Mouse (Mus musculus) liver, embryonic 16.5 days (tissue): Measurements from ENCODE around the gene Capzb. TPM values are rescaled to one million over a fixed set of nuclear protein-coding genes. Genes with fewer than 3 reads are reported as not detected.

Experiments used
- ATAC-seq: fragments of 200-750 bp; cut with Nextera tagmentation; 2 replicates; pipeline ENCODE4 v1.8.0; 2017; ENCODE audit warnings: low read depth, mild to moderate bottlenecking, moderate number of reproducible peaks, moderate library complexity
- H3K27ac ChIP-seq: fragments of 300-500 bp; sonication (generic); 2 replicates; pipeline ENCODE4 v1.5.1; 2014; ENCODE audit warnings: mild to moderate bottlenecking, low read length
- H3K27me3 ChIP-seq: fragments of 300-500 bp; sonication (generic); 2 replicates; pipeline ENCODE4 v1.6.1; 2014; ENCODE audit warnings: low read depth, low read length, mixed read lengths; ENCODE audit not compliant: control insufficient read depth, insufficient read depth
- H3K36me3 ChIP-seq: fragments of 300-500 bp; sonication (generic); 2 replicates; pipeline ENCODE4 v1.6.1; 2014; ENCODE audit warnings: mild to moderate bottlenecking; ENCODE audit not compliant: control insufficient read depth, insufficient read depth
- H3K4me1 ChIP-seq: fragments of 300-500 bp; sonication (generic); 2 replicates; pipeline ENCODE4 v1.6.1; 2014; ENCODE audit warnings: low read depth, low read length, mixed read lengths; ENCODE audit not compliant: control insufficient read depth
- H3K4me2 ChIP-seq: fragments of 300-500 bp; sonication (generic); 2 replicates; pipeline ENCODE4 v1.6.1; 2014; ENCODE audit warnings: low read depth, low read length, mixed read lengths
- H3K4me3 ChIP-seq: fragments of 300-500 bp; sonication (generic); 2 replicates; pipeline ENCODE4 v1.5.1; 2014; ENCODE audit warnings: low read depth, mild to moderate bottlenecking, low read length
- H3K9ac ChIP-seq: fragments of 300-500 bp; sonication (generic); 2 replicates; pipeline ENCODE4 v1.6.1; 2014; ENCODE audit warnings: low read depth, low read length
- H3K9me3 ChIP-seq: fragments of 300-500 bp; sonication (generic); replicated peaks from 2 replicates; pipeline ENCODE4 v1.6.1; 2016; ENCODE audit warnings: low read length; ENCODE audit not compliant: control insufficient read depth
- WGBS: fragments of 180-500 bp; shearing (Covaris S2); extraction: QIAGEN DNeasy Blood & Tissue Kit; methylation state at CpG from one replicate; pipeline ENCODE4 v1.1.7; 2014; ENCODE audit not compliant: insufficient replicate concordance; 5-methylcytosine and 5-hydroxymethylcytosine counted together
- polyA plus RNA-seq: library from polyadenylated mRNA; unstranded; fragments of >200 nt; fragmentation: Nextera tagmentation; extraction: Ambion mirVana; gene quantifications from 2 replicates; pipeline ENCODE4 v1.2.1, GENCODE M21; 2015

The Capzb gene
- polyA plus RNA-seq, 1 experiment from 2014 or later: 135 TPM

GRCm38 (mm10) chr4:139272951-139273680 lies 80.4 kb downstream of the Capzb start:
- Histone ChIP-seq H3K4me1 (no peaks in the 10 kb centered on the region), H3K27ac (no peak overlapping the region), H3K4me3 (no peak overlapping the region), H3K9ac (no peak overlapping the region), H3K36me3 (no peaks in the 10 kb centered on the region), H3K4me2 (no peak overlapping the region), H3K27me3 (no peaks in the 10 kb centered on the region), H3K9me3 (no peaks in the 10 kb centered on the region)
- 76% methylated on average over 10 of the region's 10 CpGs for WGBS
- no peak for ATAC-seq

- H3K4me3 ChIP-seq: no peak overlapping the region
- H3K27ac ChIP-seq: no peak overlapping the region
- no peaks in the 10 kb centered on the region for H3K36me3 ChIP-seq
- ATAC-seq: no peak
- no peaks in the 10 kb centered on the region for H3K9me3 ChIP-seq
- 72% methylated on average over 7 of the region's 7 CpGs for WGBS
- H3K27me3 ChIP-seq: no peaks in the 10 kb centered on the region
- H3K4me1 ChIP-seq: no peaks in the 10 kb centered on the region
- H3K9ac ChIP-seq: no peak overlapping the region
- no peak overlapping the region for H3K4me2 ChIP-seq
These were observed 81.9 kb downstream of the Capzb start for GRCm38 (mm10) chr4:139274573-139274972.

- ATAC-seq: no peak
- Histone ChIP-seq H3K9me3 (no peaks in the 10 kb centered on the region), H3K4me1 (no peaks in the 10 kb centered on the region), H3K27me3 (no peaks in the 10 kb centered on the region), H3K36me3 (no peaks in the 10 kb centered on the region), H3K27ac (no peak overlapping the region), H3K4me2 (no peak overlapping the region), H3K9ac (no peak overlapping the region), H3K4me3 (no peak overlapping the region)
- WGBS: 80% methylated on average over 7 of the region's 7 CpGs
These were observed 83.7 kb downstream of the Capzb start for GRCm38 (mm10) chr4:139276411-139276810.

GRCm38 (mm10) chr4:139280530-139280929 lies 87.8 kb downstream of the Capzb start:
- WGBS: 87% methylated on average over 12 of the region's 12 CpGs
- Histone ChIP-seq H3K9me3 (no peaks in the 10 kb centered on the region), H3K4me2 (no peak overlapping the region), H3K4me1 (no peaks in the 10 kb centered on the region), H3K4me3 (no peak overlapping the region), H3K27me3 (no peaks in the 10 kb centered on the region), H3K36me3 (peaks cover 7% of the 10 kb centered on the region; the same call in 1 of the 2 replicates), H3K9ac (no peak overlapping the region), H3K27ac (no peak overlapping the region)
- no peak for ATAC-seq

GRCm38 (mm10) chr4:139281791-139282345 lies 89.2 kb downstream of the Capzb start:
- ATAC-seq: no peak
- no peak overlapping the region for H3K4me3 ChIP-seq
- no peaks in the 10 kb centered on the region for H3K4me1 ChIP-seq
- peaks cover 7% of the 10 kb centered on the region; the same call in 1 of the 2 replicates for H3K36me3 ChIP-seq
- H3K27ac ChIP-seq: no peak overlapping the region
- H3K9ac ChIP-seq: no peak overlapping the region
- WGBS: 81% methylated on average over 16 of the region's 16 CpGs
- H3K9me3 ChIP-seq: no peaks in the 10 kb centered on the region
- no peaks in the 10 kb centered on the region for H3K27me3 ChIP-seq
- no peak overlapping the region for H3K4me2 ChIP-seq

- Histone ChIP-seq H3K9me3 (no peaks in the 10 kb centered on the region), H3K27me3 (no peaks in the 10 kb centered on the region), H3K9ac (no peak overlapping the region), H3K4me2 (no peak overlapping the region), H3K27ac (no peak overlapping the region), H3K36me3 (peaks cover 7% of the 10 kb centered on the region), H3K4me3 (no peak overlapping the region), H3K4me1 (no peaks in the 10 kb centered on the region)
- 67% methylated on average over 6 of the region's 6 CpGs for WGBS
- no peak for ATAC-seq
These were observed 90.3 kb downstream of the Capzb start for GRCm38 (mm10) chr4:139282955-139283417.

- no peak for ATAC-seq
- no peaks in the 10 kb centered on the region for H3K4me1 ChIP-seq
- peaks cover 7% of the 10 kb centered on the region for H3K36me3 ChIP-seq
- 86% methylated on average over 15 of the region's 15 CpGs for WGBS
- H3K4me3 ChIP-seq: no peak overlapping the region
- H3K9ac ChIP-seq: no peak overlapping the region
- H3K4me2 ChIP-seq: no peak overlapping the region
- no peaks in the 10 kb centered on the region for H3K27me3 ChIP-seq
- H3K27ac ChIP-seq: no peak overlapping the region
- H3K9me3 ChIP-seq: no peaks in the 10 kb centered on the region
These were observed 92.2 kb downstream of the Capzb start for GRCm38 (mm10) chr4:139284877-139285276.

- H3K4me2 ChIP-seq: no peak overlapping the region
- no peaks in the 10 kb centered on the region for H3K4me1 ChIP-seq
- no peak for ATAC-seq
- no peak overlapping the region for H3K27ac ChIP-seq
- 64% methylated on average over 5 of the region's 5 CpGs for WGBS
- no peaks in the 10 kb centered on the region for H3K9me3 ChIP-seq
- no peak overlapping the region for H3K9ac ChIP-seq
- no peak overlapping the region for H3K4me3 ChIP-seq
- no peaks in the 10 kb centered on the region for H3K27me3 ChIP-seq
- H3K36me3 ChIP-seq: peaks cover 7% of the 10 kb centered on the region
These were observed 93.5 kb downstream of the Capzb start for GRCm38 (mm10) chr4:139286234-139286633.

- peaks cover 5% of the 10 kb centered on the region for H3K36me3 ChIP-seq
- H3K9me3 ChIP-seq: no peaks in the 10 kb centered on the region
- 73% methylated on average over 18 of the region's 18 CpGs for WGBS
- no peak overlapping the region for H3K4me2 ChIP-seq
- H3K9ac ChIP-seq: no peak overlapping the region
- H3K4me3 ChIP-seq: no peak overlapping the region
- ATAC-seq: no peak
- H3K27me3 ChIP-seq: no peaks in the 10 kb centered on the region
- no peak overlapping the region for H3K27ac ChIP-seq
- no peaks in the 10 kb centered on the region for H3K4me1 ChIP-seq
These were observed 94.6 kb downstream of the Capzb start for GRCm38 (mm10) chr4:139287122-139287863.
